Mouse (Mus musculus): ENCODE measurements around the gene Cln6. TPM values are rescaled to one million over a fixed set of nuclear protein-coding genes. Genes with fewer than 3 reads are reported as not detected.
A peak's percentile ranks its signal among the peaks of the same experiment; 100 is the strongest.
"Not testable (repeated sequence)": the region's sequence is repeated elsewhere in the genome, so short reads cannot be mapped to it uniquely, and the experiment has no call there.

Gene Cln6
- polyA plus RNA-seq, 1 experiment from 2014 or later: 19.7 TPM

- peaks cover 11 to 14% of the 10 kb centered on the region in 2 experiments; a peak in 3 of 4 replicates for H3K4me1 ChIP-seq (ENCODE audit: control insufficient read depth in 2 of 2, insufficient read depth in 2 of 2, low read length in 2 of 2)
- H3K27ac ChIP-seq (replicated peaks in 1 of 2; ENCODE audit: control insufficient read depth in 1 of 2, insufficient read depth in 1 of 2, low read depth in 2 of 2, low read length in 2 of 2); H3K4me2 ChIP-seq (ENCODE audit: low read length); H3K9me3 ChIP-seq (ENCODE audit: control insufficient read depth, low read length); H3K27me3 ChIP-seq (ENCODE audit: control insufficient read depth, insufficient read depth, low read length); H3K9ac ChIP-seq (ENCODE audit: low read length); H3K4me3 ChIP-seq (ENCODE audit: control insufficient read depth in 1 of 2, insufficient read depth in 1 of 2, low read depth in 1 of 2, low read length in 2 of 2); ATAC-seq (ENCODE audit: insufficient number of reproducible peaks, insufficient read depth, low FRiP score, low read depth); H3K36me3 ChIP-seq (ENCODE audit: control insufficient read depth, insufficient read depth, low read length): not testable (repeated sequence)
- 56% methylated on average over 6 of the region's 7 CpGs for WGBS
These were observed 21.5 kb downstream of the Cln6 start for GRCm38 (mm10) chr9:62860102-62860501.

GRCm38 (mm10) chr9:62860866-62861265 is 22.3 kb downstream of the Cln6 start:
- WGBS: 57% methylated on average over 4 of the region's 4 CpGs
- no peaks in the 10 kb centered on the region for H3K36me3 ChIP-seq (ENCODE audit: control insufficient read depth, insufficient read depth, low read length)
- ATAC-seq (ENCODE audit: insufficient number of reproducible peaks, insufficient read depth, low FRiP score, low read depth): no peak

GRCm38 (mm10) chr9:62869236-62869635 is 30.7 kb downstream of the Cln6 start:
- ATAC-seq (ENCODE audit: insufficient number of reproducible peaks, insufficient read depth, low FRiP score, low read depth); H3K36me3 ChIP-seq (ENCODE audit: control insufficient read depth, insufficient read depth, low read length); H3K4me3 ChIP-seq (ENCODE audit: control insufficient read depth in 1 of 2, insufficient read depth in 1 of 2, low read depth in 1 of 2, low read length in 2 of 2); H3K9ac ChIP-seq (ENCODE audit: low read length); H3K4me1 ChIP-seq (ENCODE audit: control insufficient read depth in 2 of 2, insufficient read depth in 2 of 2, low read length in 2 of 2); H3K4me2 ChIP-seq (ENCODE audit: low read length); H3K27me3 ChIP-seq (ENCODE audit: control insufficient read depth, insufficient read depth, low read length); H3K27ac ChIP-seq (replicated peaks in 1 of 2; ENCODE audit: control insufficient read depth in 1 of 2, insufficient read depth in 1 of 2, low read depth in 2 of 2, low read length in 2 of 2); H3K9me3 ChIP-seq (ENCODE audit: control insufficient read depth, low read length): not testable (repeated sequence)
- 88% methylated on average over 4 of the region's 4 CpGs for WGBS

More at GRCm38 (mm10) chr9:62860866-62861265, 22.3 kb downstream of the Cln6 start:
- peaks cover 11 to 14% of the 10 kb centered on the region in 2 experiments; a peak in 3 of 4 replicates for H3K4me1 ChIP-seq (ENCODE audit: control insufficient read depth in 2 of 2, insufficient read depth in 2 of 2, low read length in 2 of 2)
- H3K4me3 ChIP-seq (ENCODE audit: control insufficient read depth in 1 of 2, insufficient read depth in 1 of 2, low read depth in 1 of 2, low read length in 2 of 2): no peak overlapping the region
- H3K27me3 ChIP-seq (ENCODE audit: control insufficient read depth, insufficient read depth, low read length): no peaks in the 10 kb centered on the region
- no peak overlapping the region for H3K4me2 ChIP-seq (ENCODE audit: low read length)
- no peaks in the 10 kb centered on the region for H3K9me3 ChIP-seq (ENCODE audit: control insufficient read depth, low read length)
- H3K27ac ChIP-seq (replicated peaks in 1 of 2; ENCODE audit: control insufficient read depth in 1 of 2, insufficient read depth in 1 of 2, low read depth in 2 of 2, low read length in 2 of 2): no peak overlapping the region
- H3K9ac ChIP-seq (ENCODE audit: low read length): no peak overlapping the region

GRCm38 (mm10) chr9:62870728-62871127 is 32.1 kb downstream of the Cln6 start:
- Histone ChIP-seq H3K9me3 (ENCODE audit: control insufficient read depth, low read length) (no peaks in the 10 kb centered on the region), H3K4me2 (ENCODE audit: low read length) (no peak overlapping the region), H3K36me3 (ENCODE audit: control insufficient read depth, insufficient read depth, low read length) (no peaks in the 10 kb centered on the region), H3K27me3 (ENCODE audit: control insufficient read depth, insufficient read depth, low read length) (no peaks in the 10 kb centered on the region), H3K27ac (replicated peaks in 1 of 2; ENCODE audit: control insufficient read depth in 1 of 2, insufficient read depth in 1 of 2, low read depth in 2 of 2, low read length in 2 of 2) (no peak overlapping the region), H3K4me3 (ENCODE audit: control insufficient read depth in 1 of 2, insufficient read depth in 1 of 2, low read depth in 1 of 2, low read length in 2 of 2) (no peak overlapping the region), H3K9ac (ENCODE audit: low read length) (no peak overlapping the region), H3K4me1 (ENCODE audit: control insufficient read depth in 2 of 2, insufficient read depth in 2 of 2, low read length in 2 of 2) (no peaks in the 10 kb centered on the region)
- no peak for ATAC-seq (ENCODE audit: insufficient number of reproducible peaks, insufficient read depth, low FRiP score, low read depth)

GRCm38 (mm10) chr9:62876966-62877616 is 38.5 kb downstream of the Cln6 start:
- no peak overlapping the region for H3K27ac ChIP-seq (replicated peaks in 1 of 2; ENCODE audit: control insufficient read depth in 1 of 2, insufficient read depth in 1 of 2, low read depth in 2 of 2, low read length in 2 of 2)
- no peak overlapping the region for H3K9ac ChIP-seq (ENCODE audit: low read length)
- peaks cover 8 to 17% of the 10 kb centered on the region in 2 experiments; a peak in 3 of 4 replicates for H3K4me1 ChIP-seq (ENCODE audit: control insufficient read depth in 2 of 2, insufficient read depth in 2 of 2, low read length in 2 of 2)
- peaks cover 24% of the 10 kb centered on the region for H3K36me3 ChIP-seq (ENCODE audit: control insufficient read depth, insufficient read depth, low read length)
- H3K4me3 ChIP-seq (ENCODE audit: control insufficient read depth in 1 of 2, insufficient read depth in 1 of 2, low read depth in 1 of 2, low read length in 2 of 2): no peak overlapping the region
- H3K4me2 ChIP-seq (ENCODE audit: low read length): no peak overlapping the region
- no peaks in the 10 kb centered on the region for H3K27me3 ChIP-seq (ENCODE audit: control insufficient read depth, insufficient read depth, low read length)
- no peaks in the 10 kb centered on the region for H3K9me3 ChIP-seq (ENCODE audit: control insufficient read depth, low read length)
- 80% methylated on average over 7 of the region's 7 CpGs for WGBS
- no peak for ATAC-seq (ENCODE audit: insufficient number of reproducible peaks, insufficient read depth, low FRiP score, low read depth)

GRCm38 (mm10) chr9:62877825-62878224 is 39.2 kb downstream of the Cln6 start:
- Histone ChIP-seq H3K36me3 (ENCODE audit: control insufficient read depth, insufficient read depth, low read length) (peaks cover 25% of the 10 kb centered on the region), H3K4me1 (ENCODE audit: control insufficient read depth in 2 of 2, insufficient read depth in 2 of 2, low read length in 2 of 2) (peaks cover 8 to 17% of the 10 kb centered on the region in 2 experiments; a peak in 3 of 4 replicates), H3K4me3 (ENCODE audit: control insufficient read depth in 1 of 2, insufficient read depth in 1 of 2, low read depth in 1 of 2, low read length in 2 of 2) (no peak overlapping the region), H3K4me2 (ENCODE audit: low read length) (no peak overlapping the region), H3K27ac (replicated peaks in 1 of 2; ENCODE audit: control insufficient read depth in 1 of 2, insufficient read depth in 1 of 2, low read depth in 2 of 2, low read length in 2 of 2) (no peak overlapping the region), H3K9me3 (ENCODE audit: control insufficient read depth, low read length) (no peaks in the 10 kb centered on the region), H3K9ac (ENCODE audit: low read length) (no peak overlapping the region), H3K27me3 (ENCODE audit: control insufficient read depth, insufficient read depth, low read length) (no peaks in the 10 kb centered on the region)
- ATAC-seq (ENCODE audit: insufficient number of reproducible peaks, insufficient read depth, low FRiP score, low read depth): no peak
- WGBS: 73% methylated on average over 2 of the region's 2 CpGs

GRCm38 (mm10) chr9:62881871-62882270 is 43.3 kb downstream of the Cln6 start:
- H3K9me3 ChIP-seq (ENCODE audit: control insufficient read depth, low read length): no peaks in the 10 kb centered on the region
- H3K4me2 ChIP-seq (ENCODE audit: low read length): peak overlapping the region; percentile 12; the same call in 1 of the 2 replicates
- H3K9ac ChIP-seq (ENCODE audit: low read length): no peak overlapping the region
- peaks cover 8 to 17% of the 10 kb centered on the region in 2 experiments; a peak in 3 of 4 replicates for H3K4me1 ChIP-seq (ENCODE audit: control insufficient read depth in 2 of 2, insufficient read depth in 2 of 2, low read length in 2 of 2)
- 50% methylated on average over 12 of the region's 12 CpGs for WGBS
- peak overlapping the region; percentile 31 to 55; a peak in 3 of 4 replicates for H3K27ac ChIP-seq (replicated peaks in 1 of 2; ENCODE audit: control insufficient read depth in 1 of 2, insufficient read depth in 1 of 2, low read depth in 2 of 2, low read length in 2 of 2)
- H3K4me3 ChIP-seq (ENCODE audit: control insufficient read depth in 1 of 2, insufficient read depth in 1 of 2, low read depth in 1 of 2, low read length in 2 of 2): no peak overlapping the region
- H3K27me3 ChIP-seq (ENCODE audit: control insufficient read depth, insufficient read depth, low read length): no peaks in the 10 kb centered on the region
- peak; percentile 59; the same call in 1 of the 2 replicates for ATAC-seq (ENCODE audit: insufficient number of reproducible peaks, insufficient read depth, low FRiP score, low read depth)
- peaks cover 59% of the 10 kb centered on the region for H3K36me3 ChIP-seq (ENCODE audit: control insufficient read depth, insufficient read depth, low read length)

GRCm38 (mm10) chr9:62894486-62894885 is 55.9 kb downstream of the Cln6 start:
- H3K4me1 ChIP-seq (ENCODE audit: control insufficient read depth in 2 of 2, insufficient read depth in 2 of 2, low read length in 2 of 2): 0 out of 4 replicates have a peak, but pooled peaks cover 0 to 3% of the 10 kb centered on the region in 2 experiments
- no peak for ATAC-seq (ENCODE audit: insufficient number of reproducible peaks, insufficient read depth, low FRiP score, low read depth)
- 42% methylated on average over 1 of the region's 1 CpGs for WGBS
- peaks cover 55% of the 10 kb centered on the region for H3K36me3 ChIP-seq (ENCODE audit: control insufficient read depth, insufficient read depth, low read length)
- no peak overlapping the region; a peak in 1 of 4 replicates for H3K27ac ChIP-seq (replicated peaks in 1 of 2; ENCODE audit: control insufficient read depth in 1 of 2, insufficient read depth in 1 of 2, low read depth in 2 of 2, low read length in 2 of 2)
- no peak overlapping the region for H3K9ac ChIP-seq (ENCODE audit: low read length)
- H3K4me3 ChIP-seq (ENCODE audit: control insufficient read depth in 1 of 2, insufficient read depth in 1 of 2, low read depth in 1 of 2, low read length in 2 of 2): no peak overlapping the region
- H3K9me3 ChIP-seq (ENCODE audit: control insufficient read depth, low read length): no peaks in the 10 kb centered on the region
- H3K27me3 ChIP-seq (ENCODE audit: control insufficient read depth, insufficient read depth, low read length): no peaks in the 10 kb centered on the region
- H3K4me2 ChIP-seq (ENCODE audit: low read length): no peak overlapping the region
